In the genomic region with DNA sequence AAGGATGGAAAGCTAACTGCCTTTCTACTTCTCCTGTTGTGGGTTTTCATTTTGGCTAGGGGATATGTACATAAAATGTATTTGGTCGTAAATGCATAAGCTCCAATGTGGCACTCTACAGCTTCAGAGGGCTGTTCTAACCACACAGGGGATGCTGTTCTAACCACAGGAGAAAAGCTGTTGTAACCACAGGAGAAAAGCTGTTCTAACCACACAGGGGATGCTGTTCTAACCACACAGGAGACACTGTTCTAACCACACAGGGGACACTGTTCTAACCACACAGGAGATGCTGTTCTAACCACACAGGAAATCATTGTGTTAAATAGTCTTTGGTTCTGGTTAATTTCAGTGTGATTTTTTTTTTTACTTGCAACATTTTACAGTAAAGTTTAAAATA, we compare ENCODE assay signal across 15 mouse cellular contexts.
"Had no signal": no experiment of that assay in that cellular context is flagged by ENCODE, and none has a peak within 500 bp of the region (broad histone marks: within the 10 kb centered on the region; RNA-seq: fewer than 3 reads in every experiment).

No protein-coding gene starts in this region.

- H3K4me2 ChIP-seq: kidney, embryonic 15.5 days; limb, embryonic 12.5 days; liver, embryonic 15.5 days; midbrain, embryonic 11.5 days; midbrain, embryonic 15.5 days; neural tube, embryonic 13.5 days had no signal

- DNase-seq: kidney, adult 2 months; kidney, postnatal 14 days; lung, adult 2 months; lung, postnatal 36 days; retina, postnatal 1 day; thymus, postnatal 36 days had no signal

- H3K4me1 ChIP-seq: kidney, embryonic 15.5 days; limb, embryonic 12.5 days; liver, embryonic 15.5 days; megakaryocyte, embryonic 14.5 days; midbrain, embryonic 15.5 days; neural tube, embryonic 13.5 days had no signal

- H3K9ac ChIP-seq: kidney, embryonic 15.5 days; limb, embryonic 12.5 days; liver, embryonic 15.5 days; midbrain, embryonic 15.5 days; neural tube, embryonic 13.5 days had no signal

- H3K4me3 ChIP-seq: kidney, embryonic 15.5 days; left cerebral cortex, adult 2 months; limb, embryonic 12.5 days; liver, embryonic 15.5 days; megakaryocyte, embryonic 14.5 days; midbrain, embryonic 15.5 days; neural tube, embryonic 13.5 days had no signal

- H3K36me3 ChIP-seq: kidney, embryonic 15.5 days; limb, embryonic 12.5 days; liver, embryonic 15.5 days; midbrain, embryonic 15.5 days; neural tube, embryonic 13.5 days had no signal

- H3K9me3 ChIP-seq: kidney, embryonic 15.5 days; liver, embryonic 15.5 days; megakaryocyte, embryonic 14.5 days; midbrain, embryonic 15.5 days; neural tube, embryonic 13.5 days had no signal

- H3K27ac ChIP-seq: kidney, embryonic 15.5 days; left cerebral cortex, adult 2 months; limb, embryonic 12.5 days; liver, embryonic 15.5 days; midbrain, embryonic 15.5 days; neural tube, embryonic 13.5 days had no signal

- H3K27me3 ChIP-seq: kidney, embryonic 15.5 days; limb, embryonic 12.5 days; liver, embryonic 15.5 days; megakaryocyte, embryonic 14.5 days; midbrain, embryonic 15.5 days; neural tube, embryonic 13.5 days had no signal

- ATAC-seq: lung, postnatal 0 days; midbrain, embryonic 15.5 days had no signal
